Mouse (Mus musculus) CH12.LX (cell line): Measurements from ENCODE around the gene Pds5a. TPM values are rescaled to one million over a fixed set of nuclear protein-coding genes. Genes with fewer than 3 reads are reported as not detected.
A peak's percentile ranks its signal among the peaks of the same experiment; 100 is the strongest.

Source experiments
- DNase-seq: peaks from one replicate; pipeline ENCODE4 v3.0.0-alpha.2; 2013; ENCODE audit errors: extremely low read depth
- H3K27ac ChIP-seq: 2 replicates; pipeline ENCODE4 v1.5.1; 2012; ENCODE audit warnings: low read depth, mild to moderate bottlenecking, control low read depth, moderate library complexity; ENCODE audit not compliant: insufficient read depth
- H3K27me3 ChIP-seq: replicated peaks from 2 replicates; pipeline ENCODE3; 2012; ENCODE audit warnings: inconsistent platforms
- H3K36me3 ChIP-seq, 2 experiments: replicated peaks in 1 of 2; 2 replicates each; pipeline versions ENCODE3 to v1.6.1; 2012; ENCODE audit warnings: inconsistent platforms in 1 of 2, low read length in 1 of 2, mild to moderate bottlenecking in 1 of 2, mixed read lengths in 1 of 2, moderate library complexity in 1 of 2; ENCODE audit not compliant: control insufficient read depth in 1 of 2, insufficient read depth in 1 of 2
- H3K4me1 ChIP-seq, 2 experiments: 2 replicates each; pipeline ENCODE4 v1.6.1; 2012; ENCODE audit warnings: inconsistent platforms in 1 of 2, moderate library complexity in 1 of 2; ENCODE audit not compliant: insufficient read depth in 2 of 2, control insufficient read depth in 1 of 2
- H3K4me2 ChIP-seq: 2 replicates; pipeline ENCODE4 v1.6.1; 2012; ENCODE audit warnings: low read depth, mild to moderate bottlenecking, control low read depth; ENCODE audit not compliant: poor library complexity, insufficient read depth, severe bottlenecking
- H3K4me3 ChIP-seq, 3 experiments: fragments of 150-350 bp in 1 of 3; sonication (generic) in 1 of 3; replicated peaks in 1 of 3; 2 replicates each; pipeline versions ENCODE3 to v1.5.1; 2011 to 2012; ENCODE audit warnings: low read depth in 2 of 3, low read length in 2 of 3, mild to moderate bottlenecking in 2 of 3, moderate library complexity in 2 of 3, control low read depth in 1 of 3, improper control_type of control experiment in 1 of 3, inconsistent platforms in 1 of 3, mixed read lengths in 1 of 3; ENCODE audit not compliant: poor library complexity in 1 of 3
- H3K79me2 ChIP-seq: replicated peaks from 2 replicates; pipeline ENCODE4 v1.6.1; 2012; ENCODE audit warnings: mild to moderate bottlenecking, moderate library complexity; ENCODE audit not compliant: control insufficient read depth, poor library complexity, insufficient read depth, severe bottlenecking; ENCODE audit errors: extremely low read depth
- H3K9ac ChIP-seq: 2 replicates; pipeline ENCODE4 v1.6.1; 2012; ENCODE audit warnings: low read depth, mild to moderate bottlenecking, control low read depth, moderate library complexity; ENCODE audit not compliant: insufficient read depth
- H3K9me3 ChIP-seq: replicated peaks from 2 replicates; pipeline ENCODE3; 2012; ENCODE audit warnings: low read length, inconsistent platforms, mixed read lengths
- BHLHE40 ChIP-seq: IDR thresholded peaks from 2 replicates; pipeline ENCODE4 v1.6.1; 2011; ENCODE audit warnings: mild to moderate bottlenecking, low read depth, low read length, improper control_type of control experiment
- CHD1 ChIP-seq: IDR thresholded peaks from 2 replicates; pipeline ENCODE4 v1.6.1; 2012; ENCODE audit warnings: low read depth, low read length, improper control_type of control experiment, inconsistent platforms
- CHD2 ChIP-seq: IDR thresholded peaks from 2 replicates; pipeline ENCODE4 v1.6.1; 2011; ENCODE audit warnings: low read length, improper control_type of control experiment
- CTCF ChIP-seq, 2 experiments: IDR thresholded peaks in 1 of 2; conservative IDR thresholded peaks in 1 of 2; 2 replicates each; pipeline ENCODE4 v1.5.1; 2011 to 2012; ENCODE audit warnings: low read depth in 2 of 2, low read length in 2 of 2, improper control_type of control experiment in 1 of 2, inconsistent platforms in 1 of 2, mild to moderate bottlenecking in 1 of 2, moderate library complexity in 1 of 2
- E2F4 ChIP-seq: IDR thresholded peaks from 2 replicates; pipeline ENCODE4 v1.6.1; 2011; ENCODE audit warnings: low read depth, low read length, improper control_type of control experiment; ENCODE audit not compliant: insufficient replicate concordance
- ELF1 ChIP-seq: IDR thresholded peaks from 2 replicates; pipeline ENCODE4 v1.6.1; 2014; ENCODE audit warnings: low read depth, mild to moderate bottlenecking, inconsistent platforms, low read length, improper control_type of control experiment
- EP300 ChIP-seq: IDR thresholded peaks from 2 replicates; pipeline ENCODE4 v1.6.1; 2011; ENCODE audit warnings: low read length, improper control_type of control experiment
- ETS1 ChIP-seq: conservative IDR thresholded peaks from 2 replicates; pipeline ENCODE4 v1.6.1; 2012; ENCODE audit warnings: low read depth, mild to moderate bottlenecking, inconsistent platforms, low read length, improper control_type of control experiment, moderate library complexity
- GABPA ChIP-seq: IDR thresholded peaks from 2 replicates; pipeline ENCODE4 v1.6.1; 2012; ENCODE audit warnings: low read depth, low read length, improper control_type of control experiment, inconsistent platforms; ENCODE audit not compliant: insufficient replicate concordance
- HCFC1 ChIP-seq: IDR thresholded peaks from 2 replicates; pipeline ENCODE4 v1.6.1; 2012; ENCODE audit warnings: low read depth, mild to moderate bottlenecking, inconsistent platforms, low read length, improper control_type of control experiment
- IRF4 ChIP-seq: IDR thresholded peaks from 2 replicates; pipeline ENCODE4 v1.6.1; 2014; ENCODE audit warnings: low read depth, mild to moderate bottlenecking, inconsistent platforms, low read length, improper control_type of control experiment
- JUN ChIP-seq: IDR thresholded peaks from 2 replicates; pipeline ENCODE4 v1.6.1; 2011; ENCODE audit warnings: low read depth, mild to moderate bottlenecking, low read length, improper control_type of control experiment, moderate library complexity; ENCODE audit not compliant: insufficient read depth
- JUND ChIP-seq: conservative IDR thresholded peaks from 2 replicates; pipeline ENCODE4 v1.6.1; 2011; ENCODE audit warnings: low read depth, low read length, improper control_type of control experiment
- KAT2A ChIP-seq: IDR thresholded peaks from 2 replicates; pipeline ENCODE4 v1.6.1; 2012; ENCODE audit warnings: low read length, improper control_type of control experiment, inconsistent platforms; ENCODE audit not compliant: insufficient replicate concordance
- MAX ChIP-seq: IDR thresholded peaks from 2 replicates; pipeline ENCODE4 v1.6.1; 2011; ENCODE audit warnings: low read length, improper control_type of control experiment
- MAZ ChIP-seq: IDR thresholded peaks from 2 replicates; pipeline ENCODE4 v1.6.1; 2012; ENCODE audit warnings: low read depth, mild to moderate bottlenecking, inconsistent platforms, low read length, improper control_type of control experiment, moderate library complexity
- MEF2A ChIP-seq: IDR thresholded peaks from 2 replicates; pipeline ENCODE4 v1.6.1; 2014; ENCODE audit warnings: low read depth, mild to moderate bottlenecking, inconsistent platforms, low read length, improper control_type of control experiment, borderline replicate concordance
- MXI1 ChIP-seq: IDR thresholded peaks from 2 replicates; pipeline ENCODE4 v1.6.1; 2011; ENCODE audit warnings: mild to moderate bottlenecking, low read depth, low read length, improper control_type of control experiment
- MYC ChIP-seq: IDR thresholded peaks from 2 replicates; pipeline ENCODE4 v1.6.1; 2011; ENCODE audit warnings: low read depth, mild to moderate bottlenecking, improper control_type of control experiment, low read length
- NELFE ChIP-seq: IDR thresholded peaks from 2 replicates; pipeline ENCODE4 v1.6.1; 2011; ENCODE audit warnings: low read depth, low read length, improper control_type of control experiment
- NRF1 ChIP-seq: IDR thresholded peaks from 2 replicates; pipeline ENCODE4 v1.6.1; 2014; ENCODE audit warnings: low read depth, mild to moderate bottlenecking, inconsistent platforms, low read length, improper control_type of control experiment, moderate library complexity
- PAX5 ChIP-seq: IDR thresholded peaks from 2 replicates; pipeline ENCODE4 v1.6.1; 2012; ENCODE audit warnings: low read length, inconsistent platforms, mixed read lengths
- POLR2A ChIP-seq: IDR thresholded peaks from 2 replicates; pipeline ENCODE4 v1.6.1; 2011; ENCODE audit warnings: low read depth, mild to moderate bottlenecking, improper control_type of control experiment, low read length
- POLR2AphosphoS2 ChIP-seq: IDR thresholded peaks from 2 replicates; pipeline ENCODE4 v1.6.1; 2011; ENCODE audit warnings: low read depth, low read length, improper control_type of control experiment
- RAD21 ChIP-seq: IDR thresholded peaks from 2 replicates; pipeline ENCODE4 v1.6.1; 2011; ENCODE audit warnings: low read depth, mild to moderate bottlenecking, low read length, improper control_type of control experiment, moderate library complexity
- SIN3A ChIP-seq: IDR thresholded peaks from 2 replicates; pipeline ENCODE4 v1.6.1; 2012; ENCODE audit warnings: low read length, improper control_type of control experiment, inconsistent platforms
- TBP ChIP-seq: conservative IDR thresholded peaks from 2 replicates; pipeline ENCODE4 v1.6.1; 2011; ENCODE audit warnings: low read depth, low read length, improper control_type of control experiment
- TCF12 ChIP-seq: IDR thresholded peaks from 2 replicates; pipeline ENCODE4 v1.6.1; 2014; ENCODE audit warnings: low read depth, mild to moderate bottlenecking, inconsistent platforms, low read length, improper control_type of control experiment
- UBTF ChIP-seq: IDR thresholded peaks from 2 replicates; pipeline ENCODE4 v1.6.1; 2012; ENCODE audit warnings: low read depth, mild to moderate bottlenecking, inconsistent platforms, low read length, improper control_type of control experiment, moderate library complexity
- USF1 ChIP-seq: IDR thresholded peaks from 2 replicates; pipeline ENCODE4 v1.6.1; 2014; ENCODE audit warnings: low read depth, mild to moderate bottlenecking, inconsistent platforms, low read length, improper control_type of control experiment
- USF2 ChIP-seq: conservative IDR thresholded peaks from 2 replicates; pipeline ENCODE4 v1.6.1; 2011; ENCODE audit warnings: low read depth, low read length, improper control_type of control experiment
- ZKSCAN1 ChIP-seq: IDR thresholded peaks from 2 replicates; pipeline ENCODE4 v1.6.1; 2012; ENCODE audit warnings: low read depth, inconsistent platforms, low read length, improper control_type of control experiment, borderline replicate concordance
- ZMIZ1 ChIP-seq: IDR thresholded peaks from 2 replicates; pipeline ENCODE4 v1.6.1; 2012; ENCODE audit warnings: low read depth, mild to moderate bottlenecking, inconsistent platforms, low read length, improper control_type of control experiment
- ZNF384 ChIP-seq: IDR thresholded peaks from 2 replicates; pipeline ENCODE4 v1.6.1; 2012; ENCODE audit warnings: low read depth, low read length, improper control_type of control experiment, inconsistent platforms
- dilution Hi-C: fragments of 300-500 bp; cut with MboI; formaldehyde crosslinking; loops from 2 replicates; pipeline ENCODE4 v1.14.3; 2020; ENCODE audit warnings: low sequenced_read_pairs; ENCODE audit not compliant: extremely low pct_unique_long_range_greater_than_20kb, extremely low pct_ligation_motif_present
- in situ Hi-C: fragments of 300-500 bp; cut with MboI; formaldehyde crosslinking; loops from 3 replicates; pipeline ENCODE4 v1.14.3; 2019; ENCODE audit warnings: low sequenced_read_pairs, low pct_ligation_motif_present, low pct_unique_long_range_greater_than_20kb, mixed read lengths
- polyA plus RNA-seq: library from polyadenylated mRNA; unstranded; fragments of >175 nt; gene quantifications from 2 replicates; pipeline ENCODE4 v1.2.1, GENCODE M21; 2012; ENCODE audit warnings: low read depth; ENCODE audit not compliant: insufficient read length
- total RNA-seq, 2 experiments: library from RNA; depleted of rRNA; stranded (reverse); fragments of 300-350 nt in 1 of 2; fragments of >200 nt in 1 of 2; gene quantifications; 2 replicates each; pipeline ENCODE4 v1.2.3; 2012 to 2014

Gene Pds5a
- total and polyA plus RNA-seq, 3 experiments, result 126 to 178 (median 140) TPM

- in situ Hi-C loops (loop anchor here (25.0 kb wide), 1 partner anchor 693 kb away; no protein-coding TSS in a partner anchor), dilution Hi-C loops (no loop called here)
- Histone ChIP-seq H3K27ac (peak overlapping the region; percentile 91), H3K36me3 (peaks cover 0 to 6% of the 10 kb centered on the region in 2 experiments), H3K27me3 (no peaks in the 10 kb centered on the region), H3K79me2 (no peaks in the 10 kb centered on the region; the same call in 1 of the 2 replicates), H3K9me3 (no peaks in the 10 kb centered on the region), H3K4me3 (peak overlapping the region; percentile 17 to 47 (median 43)), H3K9ac (peak overlapping the region; percentile 98), H3K4me1 (peaks cover 2 to 26% of the 10 kb centered on the region in 2 experiments), H3K4me2 (peak overlapping the region; percentile 95)
- TF ChIP-seq JUND (peak; percentile 43; the same call in 1 of the 2 replicates), GABPA (no peak), USF1 (no peak), RAD21 (no peak), MEF2A (0 out of 2 replicates have a peak, but pooled peaks have one; percentile 46), POLR2AphosphoS2 (peak; percentile 39; the same call in 1 of the 2 replicates), KAT2A (0 out of 2 replicates have a peak, but pooled peaks have one; percentile 51), MAX (peak; percentile 72; the same call in 1 of the 2 replicates), SIN3A (peak; percentile 87; the same call in 1 of the 2 replicates), UBTF (no peak), BHLHE40 (no peak), NELFE (peak; percentile 69), CHD2 (no peak), EP300 (no peak), POLR2A (peak; percentile 58), ETS1 (peak; percentile 43; the same call in 1 of the 2 replicates), USF2 (no peak), ELF1 (0 out of 2 replicates have a peak, but pooled peaks have one; percentile 9), PAX5 (no peak), HCFC1 (peak; percentile 43; the same call in 1 of the 2 replicates), MAZ (no peak), ZMIZ1 (no peak), TCF12 (peak; percentile 72; the same call in 1 of the 2 replicates), CTCF (conservative IDR thresholded peaks at IDR 0.05 in 1 of 2, IDR thresholded peaks at IDR 0.05 in 1 of 2; ENCODE audit: low read depth in 2 of 2, low read length in 2 of 2) (peak in 1 of 2 experiments; percentile 15; a peak in 1 of 4 replicates), ZKSCAN1 (no peak), IRF4 (no peak), TBP (0 out of 2 replicates have a peak, but pooled peaks have one; percentile 58), ZNF384 (no peak), MXI1 (peak; percentile 78; the same call in 1 of the 2 replicates), NRF1 (no peak), CHD1 (no peak; the same call in 1 of the 2 replicates), JUN (no peak), MYC (peak; percentile 91; the same call in 1 of the 2 replicates), E2F4 (no peak)
- DNase-seq, result peak; percentile 82
Measured at GRCm38 (mm10) chr5:65704765-65705678, 6.9 kb upstream of the Pds5a start.
